Mouse (Mus musculus): Measurements from ENCODE around the gene Nol4l.

Gene Nol4l

GRCm38 (mm10) chr2:153443434-153444240 is 86.1 kb downstream of the Nol4l start:
- DNase-seq, result peak in 1 of 2 experiments; percentile 35

GRCm38 (mm10) chr2:153442720-153443119 is 87.1 kb downstream of the Nol4l start:
- no peak for DNase-seq

GRCm38 (mm10) chr2:153441228-153441627 is 88.5 kb downstream of the Nol4l start:
- DNase-seq, result no peak

DNA sequence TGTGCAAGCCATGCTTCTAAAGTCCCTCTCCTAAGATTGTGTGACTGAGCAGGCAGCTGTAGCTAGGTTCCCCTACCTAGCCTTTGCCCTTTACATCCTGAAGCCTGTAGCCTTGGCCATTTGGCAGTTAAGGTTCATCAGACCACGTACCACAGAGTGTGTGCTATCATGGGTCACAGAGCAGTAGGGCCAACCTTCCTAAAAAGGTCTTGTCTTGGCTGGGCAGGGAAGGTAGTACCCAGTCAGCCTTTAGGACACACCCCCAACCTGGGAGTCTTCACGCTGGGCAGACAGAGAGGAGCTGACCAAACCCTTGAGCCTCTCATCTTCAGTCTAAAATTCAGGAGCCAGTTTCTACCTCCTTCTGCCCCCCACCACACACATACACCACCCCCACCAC is 89.0 kb downstream of the Nol4l start:
- no peak for DNase-seq

GRCm38 (mm10) chr2:153437306-153437659 is 92.5 kb downstream of the Nol4l start:
- DNase-seq, result no peak

DNA sequence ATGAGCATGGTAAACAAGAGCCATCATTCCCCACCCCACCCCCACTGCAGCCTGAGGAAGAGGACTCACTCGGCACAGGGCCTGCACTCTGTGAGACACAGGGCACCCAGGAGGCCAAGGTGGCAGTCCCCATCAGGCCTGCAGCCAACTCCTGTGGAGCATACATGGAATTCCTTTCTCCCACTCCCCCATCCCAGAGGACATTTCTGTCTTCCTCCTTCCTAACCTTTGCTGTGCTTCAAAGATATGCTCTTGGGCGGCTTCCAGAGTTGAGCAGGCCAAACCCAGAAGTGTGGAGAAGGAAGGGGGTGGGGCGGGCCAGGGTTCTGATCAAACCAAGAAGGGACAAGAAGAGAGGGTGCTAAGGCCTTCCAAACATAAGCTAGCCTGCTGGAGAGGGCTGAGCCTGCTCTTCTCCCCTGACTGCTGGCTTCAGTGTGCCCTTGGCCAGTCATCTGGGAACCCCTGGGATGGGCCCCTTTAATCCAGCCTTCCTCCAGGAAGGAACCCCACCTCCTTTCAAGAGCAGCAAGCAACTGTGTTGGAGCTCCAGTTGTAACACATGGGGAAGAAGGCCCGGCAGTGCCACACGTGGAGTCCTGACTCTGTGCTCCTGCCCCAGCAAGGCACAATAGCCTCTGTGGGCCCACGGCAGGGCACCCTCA is 93.0 kb downstream of the Nol4l start:
- DNase-seq, result peak in 1 of 2 experiments; percentile 22

DNA sequence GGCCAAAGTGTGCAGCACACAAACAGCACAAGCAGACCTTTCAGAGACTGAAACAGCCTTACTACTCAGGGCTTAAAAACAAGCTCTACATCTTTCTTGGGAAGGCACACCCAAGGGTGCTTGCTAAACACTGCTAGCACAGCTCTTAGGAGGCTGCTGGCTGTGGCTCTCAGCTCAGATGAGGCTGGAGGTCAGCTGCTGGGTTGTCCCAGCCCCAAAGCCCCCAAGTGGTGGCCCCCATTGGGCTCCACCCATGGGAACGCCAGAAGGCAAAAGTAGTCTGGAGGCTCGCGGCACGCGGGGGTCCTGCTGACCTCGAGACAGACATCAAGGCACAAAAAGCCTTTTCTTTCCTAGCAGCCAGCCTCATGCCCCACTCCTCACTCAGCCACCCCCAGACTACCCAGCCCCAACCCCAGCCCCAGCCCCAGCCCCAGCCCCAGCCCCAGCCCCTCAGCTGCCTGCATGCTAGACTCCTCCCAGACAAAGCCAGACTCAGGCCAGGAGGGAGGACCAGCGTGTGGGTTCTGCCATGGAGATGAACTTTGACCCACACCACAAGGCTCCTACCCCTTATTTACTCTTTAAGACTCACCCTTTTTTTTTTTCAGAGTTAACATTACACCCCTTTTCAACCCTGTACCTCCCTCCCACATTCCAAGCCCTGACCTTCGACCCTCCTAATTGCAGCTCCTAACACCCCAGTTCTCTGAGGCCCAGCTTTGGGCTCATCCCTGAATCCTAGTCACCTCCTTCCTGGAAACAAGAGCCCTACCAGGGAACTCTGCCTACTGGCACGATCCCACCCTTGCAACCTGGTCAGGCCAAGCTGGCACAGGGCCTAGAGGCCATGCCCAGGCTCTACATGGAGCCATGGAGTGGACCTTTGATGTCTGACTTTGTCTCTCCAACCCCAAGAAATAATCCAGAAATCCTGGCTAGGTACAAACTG is 94.6 kb downstream of the Nol4l start:
- peak; percentile 70 to 74 for DNase-seq

DNA sequence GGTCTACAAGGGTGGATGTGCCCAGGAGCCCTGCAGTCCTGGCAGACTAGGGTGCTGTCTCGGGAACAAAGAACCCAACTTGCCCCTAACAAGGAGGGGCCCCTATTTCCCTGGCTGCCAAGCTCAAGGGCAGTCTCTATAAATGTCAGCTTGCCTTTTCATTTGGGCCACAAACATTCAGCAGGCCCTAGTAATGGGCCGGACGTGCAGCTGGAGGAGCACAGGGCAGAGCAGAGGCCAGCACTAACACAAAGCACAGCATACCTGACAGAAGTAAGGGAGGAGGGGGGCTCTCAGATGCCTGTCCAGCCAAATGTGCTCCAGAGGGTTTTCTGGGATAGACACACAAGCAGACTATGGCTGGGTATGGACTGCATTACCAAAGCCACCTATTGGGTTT is 95.9 kb downstream of the Nol4l start:
- DNase-seq, result no peak

DNA sequence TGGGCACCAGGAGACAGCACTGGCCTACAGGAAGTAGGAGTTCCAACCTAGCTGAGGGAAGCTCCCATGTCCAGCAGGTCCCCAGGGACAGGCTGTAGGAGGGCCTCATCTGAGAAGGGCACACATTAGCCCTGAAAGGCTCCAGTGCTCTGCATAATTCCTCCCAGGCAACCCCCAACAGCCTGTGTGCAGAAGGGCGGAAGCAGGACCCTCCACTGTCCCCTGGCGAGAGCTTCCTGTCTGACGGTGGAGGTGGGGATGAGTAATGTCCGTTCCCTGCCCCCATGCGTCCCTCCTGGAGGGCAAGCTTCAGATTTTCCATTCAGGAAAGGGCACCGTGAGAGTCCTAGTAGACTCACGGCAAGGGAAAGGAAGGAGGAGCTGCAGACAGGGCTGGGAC is 97.3 kb downstream of the Nol4l start:
- DNase-seq, result no peak

GRCm38 (mm10) chr2:153430571-153430970 is 99.2 kb downstream of the Nol4l start:
- DNase-seq, result no peak

- no peak for DNase-seq
Measured at GRCm38 (mm10) chr2:153428485-153428884, 101.3 kb downstream of the Nol4l start.

- no peak for DNase-seq
Measured at GRCm38 (mm10) chr2:153426931-153427330, 102.8 kb downstream of the Nol4l start.

DNA sequence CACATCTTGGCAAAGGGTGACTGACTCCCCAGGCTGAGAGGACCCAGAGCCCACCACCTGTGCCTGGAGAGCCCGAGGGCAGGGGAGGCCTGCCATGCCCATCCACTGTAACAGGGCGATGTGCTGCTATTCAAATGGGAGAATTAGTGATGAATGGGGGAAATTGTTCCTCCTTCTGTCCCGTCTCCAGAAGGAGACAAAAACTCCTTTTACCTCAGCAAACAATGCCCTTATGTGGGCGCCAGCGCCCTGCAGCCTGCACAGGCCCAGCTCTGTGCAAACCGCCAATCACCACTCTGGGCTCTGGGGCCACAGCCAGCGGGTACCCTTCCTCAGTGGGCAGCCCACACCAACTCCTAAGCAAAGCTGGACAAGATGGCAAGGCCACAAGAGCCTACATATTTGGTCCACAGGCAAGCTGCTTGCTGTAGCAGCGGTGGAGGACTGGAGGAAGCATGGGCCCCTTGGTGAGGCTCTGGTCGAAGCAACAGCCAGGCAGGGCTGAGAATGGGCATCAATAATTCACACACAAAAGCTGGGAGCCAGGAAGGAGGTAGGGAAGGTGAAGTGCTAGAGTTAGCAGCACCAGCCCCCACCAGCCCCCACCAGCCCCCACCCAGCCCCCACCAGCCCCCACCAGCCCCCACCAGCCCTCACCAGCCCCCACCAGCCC is 103.6 kb downstream of the Nol4l start:
- peak in 1 of 2 experiments; percentile 29 for DNase-seq

- no peak for DNase-seq
Measured at GRCm38 (mm10) chr2:153425124-153425844, 104.5 kb downstream of the Nol4l start.

- DNase-seq, result no peak
Measured at GRCm38 (mm10) chr2:153424557-153424956, 105.2 kb downstream of the Nol4l start.

- no peak for DNase-seq
Measured at GRCm38 (mm10) chr2:153423113-153423512, 106.7 kb downstream of the Nol4l start.

GRCm38 (mm10) chr2:153422051-153422450 is 107.7 kb downstream of the Nol4l start:
- no peak for DNase-seq

GRCm38 (mm10) chr2:153421233-153421632 is 108.5 kb downstream of the Nol4l start:
- no peak for DNase-seq

- peak in 1 of 2 experiments; percentile 21 for DNase-seq
Measured at GRCm38 (mm10) chr2:153418381-153418780, 111.4 kb downstream of the Nol4l start.

DNA sequence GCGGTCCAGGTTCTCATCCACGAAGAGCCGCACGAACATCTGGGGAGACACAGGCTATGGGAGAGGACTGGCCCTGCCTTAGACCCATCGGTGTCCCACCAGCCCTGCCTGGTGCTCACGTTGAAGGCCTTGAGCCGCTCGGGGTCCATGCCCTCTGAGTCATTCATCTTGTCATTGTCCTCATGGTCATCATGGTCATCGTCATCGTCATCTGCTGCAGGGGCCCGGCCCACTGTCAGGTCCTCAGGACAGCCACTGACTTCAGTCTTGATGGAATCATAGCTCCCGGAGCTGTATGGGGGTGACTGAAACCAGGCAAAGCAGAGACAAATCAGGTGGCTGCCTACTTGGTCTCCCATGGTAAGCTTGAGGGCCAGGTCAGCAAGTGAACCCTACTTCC is 111.9 kb downstream of the Nol4l start:
- no peak for DNase-seq

- DNase-seq, result no peak
Measured at GRCm38 (mm10) chr2:153414607-153415006, 115.2 kb downstream of the Nol4l start.

DNA sequence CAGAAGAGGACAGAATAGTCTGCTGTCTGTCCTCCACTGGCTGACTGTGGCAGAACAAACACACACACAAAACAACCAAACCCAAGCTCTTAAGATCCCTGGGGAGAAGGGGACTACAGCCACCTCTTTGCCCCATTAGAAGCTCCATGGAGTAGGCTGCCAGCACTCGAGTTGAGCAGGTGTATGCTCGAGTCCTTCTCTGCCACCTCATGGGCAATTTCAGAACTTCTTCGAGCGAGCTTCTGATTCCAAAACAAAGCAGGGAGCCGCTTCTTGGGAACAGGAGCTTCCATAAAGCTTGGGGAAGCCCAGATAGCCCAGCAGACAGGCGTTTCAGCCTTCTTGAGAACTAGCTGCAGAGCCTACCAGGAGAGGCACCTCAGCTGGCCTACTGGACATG is 117.2 kb downstream of the Nol4l start:
- DNase-seq, result no peak

All from cerebellum, adult 18-20 months (tissue).